Mouse (Mus musculus): ENCODE measurements around the gene Noct.

The Noct gene

DNA sequence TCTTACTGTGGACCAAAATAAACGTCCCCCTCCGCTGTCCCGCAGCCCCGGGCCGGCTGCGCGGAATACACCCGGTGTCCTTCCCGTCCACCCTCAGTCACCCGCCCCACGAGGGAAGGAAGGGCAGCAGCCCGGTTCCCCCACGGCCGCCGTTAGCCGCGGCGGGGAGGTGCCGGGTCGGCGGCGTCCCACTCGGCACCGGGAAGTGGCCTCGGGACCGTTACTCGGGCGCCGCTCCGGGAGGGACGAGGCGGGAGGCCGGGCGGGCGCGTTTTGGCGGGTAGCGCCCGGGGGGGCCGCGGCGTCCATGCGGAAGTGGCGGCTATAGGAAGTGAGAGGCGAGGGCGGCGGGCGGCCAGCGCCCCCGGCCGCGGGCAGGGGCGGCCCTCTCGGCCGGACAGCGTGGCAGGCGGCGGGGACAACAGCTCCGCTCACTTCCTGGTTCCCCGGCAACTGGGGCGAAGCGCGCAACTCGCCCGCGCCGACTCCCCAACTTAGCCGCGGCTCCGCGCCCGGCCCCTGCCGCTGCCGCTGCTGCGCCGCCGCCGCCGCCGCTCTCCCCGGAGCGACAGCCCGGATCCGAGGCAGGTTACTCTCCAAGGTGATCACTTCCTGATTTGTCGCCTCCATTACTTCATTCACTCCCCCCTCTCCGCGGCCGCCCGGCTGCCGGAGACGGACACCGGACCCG is 52.3 kb downstream of the Noct start:
- peak; percentile 23 to 38 for DNase-seq (ENCODE audit: low spot score in 2 of 2)

DNA sequence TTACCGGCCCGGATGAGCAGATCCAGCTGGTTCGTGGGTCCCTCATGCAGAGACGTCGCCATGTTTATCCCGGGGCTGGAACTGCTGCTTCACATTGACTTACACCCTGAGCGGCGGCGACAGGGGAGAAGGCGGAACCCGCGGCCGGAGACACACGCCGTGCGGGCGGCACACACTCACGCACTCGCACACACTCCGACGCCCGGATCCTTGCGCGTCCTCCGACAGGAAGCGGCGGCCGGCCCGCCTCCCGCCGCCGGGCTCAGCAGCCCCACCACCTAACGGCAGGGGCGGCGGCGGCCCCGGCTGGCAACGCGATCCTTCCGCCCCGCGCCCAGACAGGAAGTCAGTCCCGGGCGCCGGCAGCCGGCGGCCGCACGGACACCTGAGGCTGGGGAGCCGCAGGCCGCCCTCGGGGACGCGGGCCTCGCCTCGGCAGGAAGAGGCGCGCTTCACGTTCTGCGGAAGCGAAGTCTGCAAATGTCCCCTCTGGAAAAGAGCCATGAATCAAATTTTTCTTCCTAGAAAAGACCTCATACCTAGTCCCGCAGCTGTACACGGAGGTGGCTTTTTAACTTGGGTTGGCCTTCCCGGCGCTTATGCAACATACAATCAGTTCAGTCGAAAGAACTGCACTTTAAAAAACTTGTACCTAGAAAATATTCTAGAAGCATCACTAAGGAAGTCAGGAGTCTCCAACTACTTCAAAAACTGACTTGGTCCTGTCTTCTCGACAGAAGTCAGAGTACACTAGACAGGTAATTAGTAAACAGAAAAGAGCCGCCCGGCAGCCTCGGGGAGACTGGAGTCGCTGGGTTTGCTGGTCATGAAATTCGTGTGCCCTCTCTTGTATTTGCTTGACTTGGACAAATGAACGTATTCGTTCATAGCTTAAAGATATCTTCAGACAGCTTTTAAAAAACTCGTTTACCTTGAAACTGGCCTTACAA is 53.2 kb downstream of the Noct start:
- DNase-seq (ENCODE audit: low spot score in 2 of 2) = peak; percentile 77 to 81

DNA sequence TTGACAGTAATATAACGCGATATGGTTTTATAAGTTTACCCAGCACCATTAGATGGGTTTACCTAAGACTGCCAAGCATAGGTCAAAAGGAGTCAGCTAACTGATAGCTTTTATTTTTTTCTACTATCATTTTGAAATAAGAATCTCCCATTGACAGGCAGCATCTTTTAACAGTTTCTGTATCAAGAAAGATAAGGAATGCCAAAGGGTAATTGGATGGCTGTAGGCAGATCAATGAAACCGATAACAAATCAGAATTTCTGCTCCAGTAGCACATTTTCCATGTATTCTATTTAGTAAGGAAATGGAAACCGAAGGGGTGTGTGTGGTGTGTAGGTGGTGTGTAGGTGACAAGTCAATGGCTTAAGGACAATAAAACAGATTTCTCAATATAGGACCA is 54.2 kb downstream of the Noct start:
- no peak for DNase-seq (ENCODE audit: low spot score in 2 of 2)

DNA sequence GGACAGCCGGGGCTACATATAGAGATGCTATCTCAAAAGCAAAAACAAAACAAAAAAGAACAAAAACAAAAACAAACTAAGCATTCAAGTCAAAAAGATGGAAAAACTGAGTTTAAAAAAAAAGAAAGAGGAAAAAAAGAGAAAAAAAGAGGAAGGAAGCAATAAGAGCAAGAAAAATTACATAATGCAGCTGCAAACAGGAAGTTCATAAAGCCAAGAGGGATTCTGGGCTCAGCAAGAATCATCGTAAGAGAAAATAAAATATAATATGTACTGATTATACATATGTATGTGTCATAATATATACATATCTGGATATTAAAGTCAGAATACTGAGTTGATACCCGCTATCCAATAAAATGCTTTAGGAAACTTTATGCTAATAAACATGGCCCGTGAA is 57.5 kb downstream of the Noct start:
- no peak for DNase-seq (ENCODE audit: low spot score in 2 of 2)

DNA sequence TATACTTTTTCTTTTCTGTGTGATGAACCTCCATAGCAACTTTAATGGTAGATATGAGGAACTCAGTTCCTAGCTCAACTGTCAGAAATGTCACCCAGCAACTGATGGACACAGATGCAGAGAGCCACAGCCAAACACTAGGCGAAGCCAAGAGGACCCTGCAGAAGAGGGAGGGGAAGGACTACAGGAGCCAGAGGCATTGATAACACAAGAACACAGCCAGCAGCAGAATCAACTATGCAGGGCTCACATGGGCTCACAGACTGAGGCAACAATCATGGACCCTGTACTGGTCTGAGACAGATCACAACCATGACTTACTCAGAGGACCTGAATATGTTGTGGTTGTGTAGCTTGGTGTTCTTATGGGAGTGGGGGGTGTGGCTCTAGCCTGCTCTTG is 60.1 kb downstream of the Noct start:
- no peak for DNase-seq (ENCODE audit: low spot score in 2 of 2)

DNA sequence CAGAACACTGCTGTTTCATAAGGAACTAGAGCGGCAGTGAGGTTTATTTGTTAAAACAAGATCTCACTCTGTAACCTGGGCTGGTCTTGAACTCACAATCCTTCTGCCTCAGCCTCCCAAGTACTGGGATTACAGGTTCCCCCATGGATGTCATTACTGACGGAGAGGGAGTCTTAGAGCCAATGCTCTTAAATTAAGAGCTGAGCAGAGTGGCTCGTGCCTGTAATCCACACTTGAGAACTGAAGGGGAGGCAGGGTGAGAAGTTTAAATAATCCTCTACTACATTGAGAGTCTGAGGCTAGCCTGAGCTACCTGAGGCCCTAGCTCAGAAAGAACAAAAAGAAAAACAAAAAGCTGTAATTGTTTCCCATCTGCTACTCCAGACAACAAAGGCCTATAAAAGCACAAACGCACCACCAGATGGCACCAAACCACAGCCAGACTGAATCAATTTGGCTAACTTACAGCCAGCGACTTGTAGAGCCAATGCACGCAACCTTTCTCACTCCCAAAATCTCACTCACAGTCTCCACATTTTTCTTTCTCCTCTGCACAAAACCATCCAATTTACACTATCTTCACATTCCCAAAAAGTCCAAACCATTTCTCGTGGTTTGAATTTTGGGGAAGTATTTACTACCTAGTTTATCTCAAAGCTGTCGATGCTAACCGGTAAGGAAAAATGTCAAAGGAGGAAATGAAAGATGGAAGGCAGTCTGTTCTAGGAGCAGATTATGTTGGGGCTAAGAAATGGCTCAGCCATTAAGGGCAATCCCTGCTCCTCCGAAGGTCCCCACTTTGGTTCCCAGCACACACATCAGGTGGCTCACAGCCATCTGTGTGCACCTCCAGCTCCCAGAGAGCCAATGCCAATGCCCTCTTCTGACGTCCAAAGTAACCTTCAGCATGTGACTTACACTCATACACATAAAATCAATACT is 64.9 kb downstream of the Noct start:
- DNase-seq (ENCODE audit: low spot score in 2 of 2) = peak; percentile 67 to 74

DNA sequence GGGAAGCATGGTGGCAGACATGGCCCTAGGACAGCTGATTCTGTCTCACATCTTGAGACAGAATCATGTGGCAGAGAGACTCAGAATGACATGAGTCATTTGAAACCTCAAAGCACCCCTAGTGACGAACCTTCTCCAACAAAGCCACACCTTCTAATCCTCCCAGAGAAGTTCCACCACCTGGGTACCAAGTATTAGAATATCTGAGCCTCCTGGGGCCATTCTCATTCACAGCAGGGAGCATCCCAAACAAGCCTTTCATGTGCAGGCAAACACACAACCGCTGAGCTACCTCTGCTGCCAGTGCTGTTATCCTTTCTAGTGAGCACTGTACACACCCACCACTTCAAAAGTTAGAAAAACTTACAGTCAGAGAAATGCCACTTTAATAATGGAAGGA is 70.0 kb downstream of the Noct start:
- no peak for DNase-seq (ENCODE audit: low spot score in 2 of 2)

DNA sequence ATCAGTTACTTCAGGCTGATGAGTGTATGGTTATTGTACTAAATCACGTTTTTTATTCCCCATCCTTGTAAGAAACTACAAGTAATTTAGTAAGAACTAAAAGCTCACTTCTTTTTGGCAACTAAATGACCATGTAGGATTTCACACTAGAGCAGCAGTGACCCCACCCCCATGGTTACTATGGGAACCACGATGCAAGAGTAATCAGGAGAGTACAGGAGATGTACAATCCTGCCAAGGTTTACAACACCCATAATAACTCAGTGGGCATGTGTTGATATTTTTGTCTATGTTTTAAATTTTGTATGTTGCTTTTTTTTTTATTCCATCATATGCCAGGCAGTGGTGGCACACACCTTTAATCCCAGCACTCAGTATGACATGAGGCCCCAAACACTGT is 71.0 kb downstream of the Noct start:
- DNase-seq (ENCODE audit: low spot score in 2 of 2) = peak; percentile 22 to 37

DNA sequence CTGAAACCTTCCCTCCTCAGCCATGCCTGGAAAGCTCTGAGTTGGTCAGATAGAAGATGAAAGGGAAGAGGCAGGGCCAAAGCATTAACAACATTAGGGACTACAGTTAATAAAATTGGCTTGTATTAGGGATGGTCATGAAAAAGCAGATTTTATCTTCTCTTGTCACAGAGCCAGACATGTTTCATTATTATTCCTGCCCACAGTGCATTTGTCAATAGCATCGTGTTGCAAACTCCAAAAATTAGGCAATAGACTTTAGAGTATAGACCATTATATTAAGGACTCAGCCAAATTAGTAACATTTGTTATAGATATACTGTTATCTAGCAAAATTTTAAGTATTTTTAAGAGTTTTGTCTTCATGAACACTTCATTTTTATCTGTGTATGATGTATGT is 72.5 kb downstream of the Noct start:
- DNase-seq (ENCODE audit: low spot score in 2 of 2) = no peak

Data from right cerebral cortex, postnatal 36 days (tissue).